Mouse (Mus musculus) megakaryocyte, embryonic 14.5 days (primary cell): Measurements from ENCODE around the gene Klf3.

Experiments
- FLI1 ChIP-seq: IDR thresholded peaks from 2 replicates; pipeline ENCODE4 v1.6.1; 2012; ENCODE audit warnings: low read length, inconsistent platforms, mixed read lengths
- GATA1 ChIP-seq: IDR thresholded peaks from 3 replicates; pipeline ENCODE4 v1.6.1; 2012; ENCODE audit warnings: mixed read lengths, low read length, inconsistent platforms, borderline replicate concordance

- TF ChIP-seq GATA1 (no peak), FLI1 (no peak)
These were observed 61.5 kb downstream of the Klf3 start for GRCm38 (mm10) chr5:64864699-64865108.
